Mouse (Mus musculus) heart, embryonic 14.5 days (tissue): Measurements from ENCODE around the gene Slc22a7. TPM values are rescaled to one million over a fixed set of nuclear protein-coding genes. Genes with fewer than 3 reads are reported as not detected.

Source experiments
- ATAC-seq: fragments of 200-750 bp; cut with Nextera tagmentation; 2 replicates; pipeline ENCODE4 v1.8.0; 2017; ENCODE audit warnings: low read depth, moderate TSS enrichment; ENCODE audit not compliant: insufficient number of reproducible peaks, insufficient read depth, low FRiP score
- H3K27ac ChIP-seq, 2 experiments: fragments of 200-500 bp in 1 of 2; fragments of 300-500 bp in 1 of 2; sonication (generic) in 1 of 2; replicated peaks in 1 of 2; 2 replicates each; pipeline ENCODE4 v1.5.1; 2012 to 2014; ENCODE audit warnings: low read depth in 2 of 2, low read length in 2 of 2, control low read depth in 1 of 2, mild to moderate bottlenecking in 1 of 2, mixed read lengths in 1 of 2; ENCODE audit not compliant: control insufficient read depth in 1 of 2, insufficient read depth in 1 of 2
- H3K27me3 ChIP-seq: fragments of 300-500 bp; sonication (generic); 2 replicates; pipeline ENCODE4 v1.6.1; 2014; ENCODE audit warnings: mild to moderate bottlenecking, low read length, control low read depth; ENCODE audit not compliant: control insufficient read depth, insufficient read depth
- H3K36me3 ChIP-seq: fragments of 300-500 bp; sonication (generic); 2 replicates; pipeline ENCODE4 v1.6.1; 2014; ENCODE audit warnings: mild to moderate bottlenecking, control low read depth, low read length, mixed read lengths; ENCODE audit not compliant: control insufficient read depth, insufficient read depth
- H3K4me1 ChIP-seq, 2 experiments: fragments of 200-500 bp in 1 of 2; fragments of 300-500 bp in 1 of 2; sonication (generic) in 1 of 2; 2 replicates each; pipeline ENCODE4 v1.6.1; 2012 to 2014; ENCODE audit warnings: low read length in 2 of 2, control low read depth in 1 of 2, mixed read lengths in 1 of 2; ENCODE audit not compliant: control insufficient read depth in 2 of 2, insufficient read depth in 2 of 2
- H3K4me2 ChIP-seq: fragments of 300-500 bp; sonication (generic); 2 replicates; pipeline ENCODE4 v1.6.1; 2014; ENCODE audit warnings: mild to moderate bottlenecking, low read length
- H3K4me3 ChIP-seq, 2 experiments: fragments of 200-500 bp in 1 of 2; fragments of 300-500 bp in 1 of 2; sonication (generic) in 1 of 2; 2 replicates each; pipeline ENCODE4 v1.5.1; 2012 to 2014; ENCODE audit warnings: low read length in 2 of 2, mild to moderate bottlenecking in 2 of 2, control low read depth in 1 of 2, low read depth in 1 of 2, moderate library complexity in 1 of 2; ENCODE audit not compliant: control insufficient read depth in 1 of 2, insufficient read depth in 1 of 2
- H3K9ac ChIP-seq: fragments of 300-500 bp; sonication (generic); 2 replicates; pipeline ENCODE4 v1.6.1; 2014; ENCODE audit warnings: mild to moderate bottlenecking, low read length
- H3K9me3 ChIP-seq: fragments of 300-500 bp; sonication (generic); 2 replicates; pipeline ENCODE4 v1.6.1; 2016; ENCODE audit warnings: low read length, control low read depth; ENCODE audit not compliant: control insufficient read depth
- WGBS: fragments of 180-500 bp; shearing (Covaris S2); extraction: QIAGEN DNeasy Blood & Tissue Kit; methylation state at CpG from one replicate; pipeline ENCODE4 v1.1.7; 2014; 5-methylcytosine and 5-hydroxymethylcytosine counted together
- polyA plus RNA-seq: library from polyadenylated mRNA; unstranded; fragments of >200 nt; fragmentation: Nextera tagmentation; extraction: Ambion mirVana; gene quantifications from 2 replicates; pipeline ENCODE4 v1.2.1, GENCODE M21; 2014

Gene Slc22a7
- not detected in 2 replicates for polyA plus RNA-seq

GRCm38 (mm10) chr17:46438298-46438873, at the start of gene Slc22a7:
Slc22a7 (minus strand) TSS chr17:46438457.
- Histone ChIP-seq H3K4me3 (no peak within 1 kb of the TSS), H3K4me2 (no peak within 1 kb of the TSS), H3K27ac (no peak within 1 kb of the TSS), H3K9me3 (no peaks in the 10 kb centered on the region), H3K36me3 (no peaks in the 10 kb centered on the region), H3K27me3 (peaks cover 38% of the 10 kb centered on the region), H3K4me1 (no peaks in the 10 kb centered on the region; a peak in 1 of 4 replicates), H3K9ac (no peak within 1 kb of the TSS)
- 88% methylated on average over 4 of the region's 4 CpGs for WGBS
- ATAC-seq, result no peak

GRCm38 (mm10) chr17:46487431-46487830, 49.2 kb upstream of the Slc22a7 start, which contains the start of gene Ttbk1:
Ttbk1 (minus strand) TSS chr17:46487675.
- Histone ChIP-seq H3K4me1 (peaks cover 6 to 11% of the 10 kb centered on the region in 2 experiments; a peak in 3 of 4 replicates), H3K27ac (no peak within 1 kb of the TSS), H3K9ac (0 out of 2 replicates have a peak within 1 kb of the TSS, but pooled peaks have one; percentile 12), H3K36me3 (no peaks in the 10 kb centered on the region), H3K9me3 (no peaks in the 10 kb centered on the region), H3K27me3 (peaks cover 58% of the 10 kb centered on the region), H3K4me3 (peak within 1 kb of the TSS in 1 of 2 experiments; percentile 36; a peak in 2 of 4 replicates), H3K4me2 (peak within 1 kb of the TSS; percentile 66)
- 2% methylated on average over 43 of the region's 49 CpGs for WGBS
- ATAC-seq, result no peak

- 7% methylated on average over 17 of the region's 22 CpGs for WGBS
- Histone ChIP-seq H3K27ac (no peak overlapping the region), H3K36me3 (no peaks in the 10 kb centered on the region), H3K9me3 (no peaks in the 10 kb centered on the region), H3K4me2 (peak overlapping the region; percentile 66), H3K4me3 (peak overlapping the region in 1 of 2 experiments; percentile 36; a peak in 2 of 4 replicates), H3K9ac (0 out of 2 replicates have a peak overlapping the region, but pooled peaks have one; percentile 12), H3K27me3 (peaks cover 58% of the 10 kb centered on the region), H3K4me1 (peaks cover 6 to 11% of the 10 kb centered on the region in 2 experiments; a peak in 3 of 4 replicates)
- no peak for ATAC-seq
Observed at GRCm38 (mm10) chr17:46486995-46487394, 48.7 kb upstream of the Slc22a7 start.

- WGBS, result 17% methylated on average over 6 of the region's 6 CpGs
- Histone ChIP-seq H3K4me3 (peak overlapping the region in 1 of 2 experiments; percentile 41; a peak in 1 of 4 replicates), H3K4me1 (peaks cover 6 to 11% of the 10 kb centered on the region in 2 experiments; a peak in 3 of 4 replicates), H3K27me3 (peaks cover 52% of the 10 kb centered on the region), H3K27ac (no peak overlapping the region), H3K9ac (no peak overlapping the region), H3K9me3 (no peaks in the 10 kb centered on the region), H3K36me3 (no peaks in the 10 kb centered on the region), H3K4me2 (peak overlapping the region; percentile 84)
- no peak for ATAC-seq
Observed at GRCm38 (mm10) chr17:46484461-46484875, 46.2 kb upstream of the Slc22a7 start.

GRCm38 (mm10) chr17:46484021-46484431, 45.8 kb upstream of the Slc22a7 start:
- ATAC-seq, result no peak
- peak overlapping the region; percentile 57 for H3K9ac ChIP-seq
- 4% methylated on average over 13 of the region's 13 CpGs for WGBS
- H3K4me1 ChIP-seq, result peaks cover 6 to 11% of the 10 kb centered on the region in 2 experiments; a peak in 3 of 4 replicates
- no peaks in the 10 kb centered on the region for H3K36me3 ChIP-seq
- no peaks in the 10 kb centered on the region for H3K9me3 ChIP-seq
- H3K27me3 ChIP-seq, result peaks cover 50% of the 10 kb centered on the region
- no peak overlapping the region for H3K27ac ChIP-seq
- peak overlapping the region; percentile 40 to 41 for H3K4me3 ChIP-seq
- peak overlapping the region; percentile 84 for H3K4me2 ChIP-seq

GRCm38 (mm10) chr17:46483561-46484001, 45.3 kb upstream of the Slc22a7 start:
- H3K27ac ChIP-seq, result no peak overlapping the region
- H3K9me3 ChIP-seq, result no peaks in the 10 kb centered on the region
- H3K27me3 ChIP-seq, result peaks cover 46% of the 10 kb centered on the region
- H3K4me1 ChIP-seq, result peaks cover 6 to 11% of the 10 kb centered on the region in 2 experiments; a peak in 3 of 4 replicates
- 0% methylated on average over 16 of the region's 16 CpGs for WGBS
- peak overlapping the region; percentile 57 for H3K9ac ChIP-seq
- H3K4me2 ChIP-seq, result peak overlapping the region; percentile 84
- peak overlapping the region; percentile 40 to 41 for H3K4me3 ChIP-seq
- no peak for ATAC-seq
- no peaks in the 10 kb centered on the region for H3K36me3 ChIP-seq

GRCm38 (mm10) chr17:46477286-46477685, 39.0 kb upstream of the Slc22a7 start:
- Histone ChIP-seq H3K9ac (no peak overlapping the region), H3K4me2 (no peak overlapping the region), H3K4me1 (no peaks in the 10 kb centered on the region), H3K27me3 (peaks cover 9% of the 10 kb centered on the region), H3K4me3 (no peak overlapping the region), H3K36me3 (no peaks in the 10 kb centered on the region), H3K9me3 (no peaks in the 10 kb centered on the region), H3K27ac (no peak overlapping the region)
- WGBS, result 82% methylated on average over 15 of the region's 15 CpGs
- no peak for ATAC-seq
